Mouse (Mus musculus): ENCODE measurements around the gene Zfp146.

DNA sequence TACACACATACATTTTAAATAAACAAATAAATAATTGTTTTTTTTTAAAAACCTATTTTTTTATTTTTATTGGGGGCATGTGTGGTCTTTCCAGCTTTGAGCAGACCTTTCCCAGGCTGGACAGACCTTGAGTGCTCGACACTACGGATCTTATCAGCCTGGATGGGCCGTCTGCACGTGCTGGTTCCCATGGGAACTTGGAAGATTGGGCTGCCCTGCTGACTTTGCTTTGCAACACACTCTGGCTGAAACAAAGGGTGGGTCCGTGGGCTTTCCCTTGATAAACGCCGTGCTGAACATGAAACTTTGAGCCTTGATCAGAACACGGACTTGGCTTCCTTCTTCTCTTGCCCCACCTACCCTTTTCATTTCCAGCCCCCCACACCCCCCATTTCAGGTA, 34.8 kb upstream of the Zfp146 start:
- no peak for TF ChIP-seq TAL1 (IDR thresholded peaks at IDR 0.05; ENCODE audit: low read length)
- TF ChIP-seq GATA1 (IDR thresholded peaks at IDR 0.05; ENCODE audit: low read length): no peak
